Mouse (Mus musculus) CH12.LX (cell line): Measurements from ENCODE around the gene Vmac. TPM values are rescaled to one million over a fixed set of nuclear protein-coding genes. Genes with fewer than 3 reads are reported as not detected.

Experiments
- DNase-seq: peaks from one replicate; pipeline ENCODE4 v3.0.0-alpha.2; 2013; ENCODE audit errors: extremely low read depth
- H3K27ac ChIP-seq: 2 replicates; pipeline ENCODE4 v1.5.1; 2012; ENCODE audit warnings: low read depth, mild to moderate bottlenecking, control low read depth, moderate library complexity; ENCODE audit not compliant: insufficient read depth
- H3K27me3 ChIP-seq: replicated peaks from 2 replicates; pipeline ENCODE3; 2012; ENCODE audit warnings: inconsistent platforms
- H3K36me3 ChIP-seq, 2 experiments: replicated peaks in 1 of 2; 2 replicates each; pipeline versions ENCODE3 to v1.6.1; 2012; ENCODE audit warnings: inconsistent platforms in 1 of 2, low read length in 1 of 2, mild to moderate bottlenecking in 1 of 2, mixed read lengths in 1 of 2, moderate library complexity in 1 of 2; ENCODE audit not compliant: control insufficient read depth in 1 of 2, insufficient read depth in 1 of 2
- H3K4me1 ChIP-seq, 2 experiments: 2 replicates each; pipeline ENCODE4 v1.6.1; 2012; ENCODE audit warnings: inconsistent platforms in 1 of 2, moderate library complexity in 1 of 2; ENCODE audit not compliant: insufficient read depth in 2 of 2, control insufficient read depth in 1 of 2
- H3K4me2 ChIP-seq: 2 replicates; pipeline ENCODE4 v1.6.1; 2012; ENCODE audit warnings: low read depth, mild to moderate bottlenecking, control low read depth; ENCODE audit not compliant: poor library complexity, insufficient read depth, severe bottlenecking
- H3K4me3 ChIP-seq, 3 experiments: fragments of 150-350 bp in 1 of 3; sonication (generic) in 1 of 3; replicated peaks in 1 of 3; 2 replicates each; pipeline versions ENCODE3 to v1.5.1; 2011 to 2012; ENCODE audit warnings: low read depth in 2 of 3, low read length in 2 of 3, mild to moderate bottlenecking in 2 of 3, moderate library complexity in 2 of 3, control low read depth in 1 of 3, improper control_type of control experiment in 1 of 3, inconsistent platforms in 1 of 3, mixed read lengths in 1 of 3; ENCODE audit not compliant: poor library complexity in 1 of 3
- H3K79me2 ChIP-seq: replicated peaks from 2 replicates; pipeline ENCODE4 v1.6.1; 2012; ENCODE audit warnings: mild to moderate bottlenecking, moderate library complexity; ENCODE audit not compliant: control insufficient read depth, poor library complexity, insufficient read depth, severe bottlenecking; ENCODE audit errors: extremely low read depth
- H3K9ac ChIP-seq: 2 replicates; pipeline ENCODE4 v1.6.1; 2012; ENCODE audit warnings: low read depth, mild to moderate bottlenecking, control low read depth, moderate library complexity; ENCODE audit not compliant: insufficient read depth
- H3K9me3 ChIP-seq: replicated peaks from 2 replicates; pipeline ENCODE3; 2012; ENCODE audit warnings: low read length, inconsistent platforms, mixed read lengths
- CTCF ChIP-seq, 2 experiments: IDR thresholded peaks in 1 of 2; conservative IDR thresholded peaks in 1 of 2; 2 replicates each; pipeline ENCODE4 v1.5.1; 2011 to 2012; ENCODE audit warnings: low read depth in 2 of 2, low read length in 2 of 2, improper control_type of control experiment in 1 of 2, inconsistent platforms in 1 of 2, mild to moderate bottlenecking in 1 of 2, moderate library complexity in 1 of 2
- ELF1 ChIP-seq: IDR thresholded peaks from 2 replicates; pipeline ENCODE4 v1.6.1; 2014; ENCODE audit warnings: low read depth, mild to moderate bottlenecking, inconsistent platforms, low read length, improper control_type of control experiment
- ETS1 ChIP-seq: conservative IDR thresholded peaks from 2 replicates; pipeline ENCODE4 v1.6.1; 2012; ENCODE audit warnings: low read depth, mild to moderate bottlenecking, inconsistent platforms, low read length, improper control_type of control experiment, moderate library complexity
- JUN ChIP-seq: IDR thresholded peaks from 2 replicates; pipeline ENCODE4 v1.6.1; 2011; ENCODE audit warnings: low read depth, mild to moderate bottlenecking, low read length, improper control_type of control experiment, moderate library complexity; ENCODE audit not compliant: insufficient read depth
- JUND ChIP-seq: conservative IDR thresholded peaks from 2 replicates; pipeline ENCODE4 v1.6.1; 2011; ENCODE audit warnings: low read depth, low read length, improper control_type of control experiment
- KAT2A ChIP-seq: IDR thresholded peaks from 2 replicates; pipeline ENCODE4 v1.6.1; 2012; ENCODE audit warnings: low read length, improper control_type of control experiment, inconsistent platforms; ENCODE audit not compliant: insufficient replicate concordance
- MAX ChIP-seq: IDR thresholded peaks from 2 replicates; pipeline ENCODE4 v1.6.1; 2011; ENCODE audit warnings: low read length, improper control_type of control experiment
- MAZ ChIP-seq: IDR thresholded peaks from 2 replicates; pipeline ENCODE4 v1.6.1; 2012; ENCODE audit warnings: low read depth, mild to moderate bottlenecking, inconsistent platforms, low read length, improper control_type of control experiment, moderate library complexity
- MEF2A ChIP-seq: IDR thresholded peaks from 2 replicates; pipeline ENCODE4 v1.6.1; 2014; ENCODE audit warnings: low read depth, mild to moderate bottlenecking, inconsistent platforms, low read length, improper control_type of control experiment, borderline replicate concordance
- NELFE ChIP-seq: IDR thresholded peaks from 2 replicates; pipeline ENCODE4 v1.6.1; 2011; ENCODE audit warnings: low read depth, low read length, improper control_type of control experiment
- PAX5 ChIP-seq: IDR thresholded peaks from 2 replicates; pipeline ENCODE4 v1.6.1; 2012; ENCODE audit warnings: low read length, inconsistent platforms, mixed read lengths
- POLR2A ChIP-seq: IDR thresholded peaks from 2 replicates; pipeline ENCODE4 v1.6.1; 2011; ENCODE audit warnings: low read depth, mild to moderate bottlenecking, improper control_type of control experiment, low read length
- RAD21 ChIP-seq: IDR thresholded peaks from 2 replicates; pipeline ENCODE4 v1.6.1; 2011; ENCODE audit warnings: low read depth, mild to moderate bottlenecking, low read length, improper control_type of control experiment, moderate library complexity
- RCOR1 ChIP-seq: conservative IDR thresholded peaks from 2 replicates; pipeline ENCODE4 v1.6.1; 2012; ENCODE audit warnings: low read depth, mild to moderate bottlenecking, inconsistent platforms, low read length, improper control_type of control experiment
- UBTF ChIP-seq: IDR thresholded peaks from 2 replicates; pipeline ENCODE4 v1.6.1; 2012; ENCODE audit warnings: low read depth, mild to moderate bottlenecking, inconsistent platforms, low read length, improper control_type of control experiment, moderate library complexity
- USF1 ChIP-seq: IDR thresholded peaks from 2 replicates; pipeline ENCODE4 v1.6.1; 2014; ENCODE audit warnings: low read depth, mild to moderate bottlenecking, inconsistent platforms, low read length, improper control_type of control experiment
- USF2 ChIP-seq: conservative IDR thresholded peaks from 2 replicates; pipeline ENCODE4 v1.6.1; 2011; ENCODE audit warnings: low read depth, low read length, improper control_type of control experiment
- ZC3H11A ChIP-seq: IDR thresholded peaks from 2 replicates; pipeline ENCODE4 v1.6.1; 2012; ENCODE audit warnings: low read depth, mild to moderate bottlenecking, inconsistent platforms, low read length, improper control_type of control experiment
- ZNF384 ChIP-seq: IDR thresholded peaks from 2 replicates; pipeline ENCODE4 v1.6.1; 2012; ENCODE audit warnings: low read depth, low read length, improper control_type of control experiment, inconsistent platforms
- dilution Hi-C: fragments of 300-500 bp; cut with MboI; formaldehyde crosslinking; loops from 2 replicates; pipeline ENCODE4 v1.14.3; 2020; ENCODE audit warnings: low sequenced_read_pairs; ENCODE audit not compliant: extremely low pct_unique_long_range_greater_than_20kb, extremely low pct_ligation_motif_present
- in situ Hi-C: fragments of 300-500 bp; cut with MboI; formaldehyde crosslinking; loops from 3 replicates; pipeline ENCODE4 v1.14.3; 2019; ENCODE audit warnings: low sequenced_read_pairs, low pct_ligation_motif_present, low pct_unique_long_range_greater_than_20kb, mixed read lengths
- polyA plus RNA-seq: library from polyadenylated mRNA; unstranded; fragments of >175 nt; gene quantifications from 2 replicates; pipeline ENCODE4 v1.2.1, GENCODE M21; 2012; ENCODE audit warnings: low read depth; ENCODE audit not compliant: insufficient read length
- total RNA-seq, 2 experiments: library from RNA; depleted of rRNA; stranded (reverse); fragments of 300-350 nt in 1 of 2; fragments of >200 nt in 1 of 2; gene quantifications; 2 replicates each; pipeline ENCODE4 v1.2.3; 2012 to 2014

Vmac gene
- total and polyA plus RNA-seq, 3 experiments, result 3.2 to 5.1 (median 3.4) TPM

DNA sequence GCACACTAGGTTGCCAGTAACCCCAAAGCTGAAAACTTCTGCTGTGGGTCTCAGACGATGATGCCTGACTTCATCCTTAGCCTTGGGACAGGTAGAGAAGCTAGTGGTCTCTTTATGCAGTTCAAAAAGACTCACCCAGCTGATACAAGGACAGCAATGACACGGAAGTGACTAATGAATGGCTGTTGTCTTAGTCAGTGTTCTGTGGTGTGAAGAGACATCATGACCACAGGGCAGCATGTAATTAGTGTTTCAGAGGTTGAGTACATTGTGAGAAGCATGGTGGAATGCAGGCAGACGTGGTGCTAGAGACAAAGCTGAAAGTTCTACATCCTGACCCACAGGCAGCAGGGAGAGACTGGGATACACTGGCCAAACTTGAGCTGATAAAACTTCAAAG, 50.2 kb downstream of the Vmac start:
- no peak overlapping the region for H3K4me3 ChIP-seq
- no peak overlapping the region for H3K9ac ChIP-seq
- in situ Hi-C loops, result loop anchor here (10.0 kb wide), 1 partner anchor 303 kb away; no protein-coding TSS in a partner anchor

DNA sequence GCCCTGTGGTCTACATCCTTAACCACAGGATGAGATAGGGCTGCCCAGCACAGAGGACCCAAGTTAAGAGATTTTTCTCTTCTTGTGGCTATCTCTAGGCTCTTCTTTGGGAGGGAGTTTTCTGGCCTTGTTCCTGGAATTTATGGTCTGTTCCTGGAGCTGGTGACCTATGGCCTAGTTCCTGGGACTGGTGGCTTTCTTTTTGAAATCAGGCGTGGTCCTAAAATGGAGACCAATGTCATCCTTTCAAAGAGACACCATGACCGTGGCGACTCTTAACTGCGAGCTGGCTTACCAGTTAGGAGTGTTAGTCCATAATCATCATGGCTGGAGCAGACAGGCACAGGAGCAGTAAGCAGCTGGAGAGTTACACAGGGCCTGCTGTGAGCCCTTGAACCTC, 51.4 kb downstream of the Vmac start:
- no peak overlapping the region for H3K4me3 ChIP-seq
- peaks cover 15% of the 10 kb centered on the region for H3K27me3 ChIP-seq
- in situ Hi-C loops, result loop anchor here (10.0 kb wide), 1 partner anchor 302 kb away; no protein-coding TSS in a partner anchor
- H3K79me2 ChIP-seq, result no peaks in the 10 kb centered on the region
- no peaks in the 10 kb centered on the region for H3K36me3 ChIP-seq
- peaks cover 0 to 4% of the 10 kb centered on the region in 2 experiments; a peak in 3 of 4 replicates for H3K4me1 ChIP-seq
- H3K9me3 ChIP-seq, result peaks cover 3% of the 10 kb centered on the region
- no peak overlapping the region for H3K27ac ChIP-seq
- dilution Hi-C loops, result no loop called here
- TF ChIP-seq RAD21 (no peak), POLR2A (no peak), UBTF (no peak), ZC3H11A (no peak), MAX (no peak), JUND (no peak), NELFE (no peak), PAX5 (no peak), USF2 (no peak)
- H3K4me2 ChIP-seq, result no peak overlapping the region
- no peak overlapping the region for H3K9ac ChIP-seq
- no peak for DNase-seq

More for the DNA sequence above, 50.2 kb downstream of the Vmac start:
- Histone ChIP-seq H3K9me3 (peaks cover 3% of the 10 kb centered on the region), H3K27me3 (peaks cover 12% of the 10 kb centered on the region), H3K4me1 (peaks cover 0 to 7% of the 10 kb centered on the region in 2 experiments; a peak in 3 of 4 replicates), H3K36me3 (no peaks in the 10 kb centered on the region), H3K27ac (no peak overlapping the region), H3K79me2 (no peaks in the 10 kb centered on the region), H3K4me2 (no peak overlapping the region)
- TF ChIP-seq CTCF (conservative IDR thresholded peaks at IDR 0.05 in 1 of 2, IDR thresholded peaks at IDR 0.05 in 1 of 2; ENCODE audit: low read depth in 2 of 2, low read length in 2 of 2), result no peak
- no peak for TF ChIP-seq MAZ
- no peak for TF ChIP-seq MEF2A
- TF ChIP-seq UBTF, result no peak
- TF ChIP-seq USF1, result no peak
- TF ChIP-seq ETS1, result no peak
- no peak for TF ChIP-seq KAT2A
- no peak for TF ChIP-seq ELF1
- TF ChIP-seq ZC3H11A, result no peak
- TF ChIP-seq MAX, result no peak
- TF ChIP-seq RAD21, result no peak
- no peak for TF ChIP-seq RCOR1
- TF ChIP-seq ZNF384, result no peak
- TF ChIP-seq JUN, result no peak
- dilution Hi-C loops, result no loop called here
- no peak for DNase-seq
